9 mouse cellular contexts compared by ENCODE assay signal in the genomic region with DNA sequence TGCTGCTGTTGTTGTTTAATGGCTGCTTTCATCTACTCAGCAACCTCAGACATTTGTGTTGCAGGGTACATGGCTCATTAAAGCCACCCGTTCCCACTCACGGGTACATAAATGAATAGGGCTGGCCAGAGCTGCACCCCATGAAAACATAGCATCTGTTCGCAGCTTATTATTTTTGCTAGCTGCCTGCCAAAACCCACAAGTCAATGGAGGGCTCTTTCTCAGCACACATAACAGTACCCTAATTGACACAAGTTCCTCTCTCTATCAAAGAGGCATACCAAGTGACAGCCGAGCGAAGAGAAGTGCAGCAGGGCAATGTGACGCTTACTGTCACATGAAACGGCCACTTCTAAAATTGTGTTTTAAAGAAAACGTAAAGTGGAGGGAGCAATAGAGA. TPM values are rescaled to one million over a fixed set of nuclear protein-coding genes. Genes with fewer than 3 reads are reported as not detected.
DNase-seq lines count a peak whose midpoint lies in the region; ATAC-seq and TF ChIP-seq lines count a peak whose summit lies in the region.
"Had no signal": no experiment of that assay in that cellular context is flagged by ENCODE, and none has a peak within 500 bp of the region (broad histone marks: within the 10 kb centered on the region; RNA-seq: fewer than 3 reads in every experiment).

No protein-coding gene starts in this region.

- H3K27ac ChIP-seq in kidney, embryonic 15.5 days, result no peak overlapping the region
- H3K27ac ChIP-seq in brown adipose tissue, adult 24 weeks (replicated peaks; ENCODE audit: low read depth, low read length), result no peak overlapping the region; the same call in 1 of the 2 replicates
- H3K27ac ChIP-seq in embryonic facial prominence, embryonic 14.5 days (replicated peaks; ENCODE audit: low read depth, low read length), result peak overlapping the region; percentile 55; the same call in 1 of the 2 replicates
- H3K27ac ChIP-seq in liver, embryonic 14.5 days, result no peak overlapping the region

- peak overlapping the region; percentile 53 for H3K4me2 ChIP-seq in kidney, embryonic 15.5 days
- peak overlapping the region; percentile 52 for H3K4me2 ChIP-seq in embryonic facial prominence, embryonic 14.5 days (ENCODE audit: low read depth, low read length)
- H3K4me2 ChIP-seq in liver, embryonic 14.5 days (ENCODE audit: low read depth), result peak overlapping the region; percentile 41; the same call in 1 of the 2 replicates

- H3K27me3 ChIP-seq in kidney, embryonic 15.5 days, result peaks cover 18% of the 10 kb centered on the region; the same call in 1 of the 2 replicates
- 0 out of 2 replicates have a peak, but pooled peaks cover 8% of the 10 kb centered on the region for H3K27me3 ChIP-seq in embryonic facial prominence, embryonic 14.5 days (replicated peaks; ENCODE audit: control insufficient read depth, insufficient read depth, low read length)
- no peaks in the 10 kb centered on the region for H3K27me3 ChIP-seq in liver, embryonic 14.5 days (ENCODE audit: control insufficient read depth, insufficient read depth, low read length)

- DNase-seq in kidney, postnatal 10 days, result no peak
- peak; percentile 2 for DNase-seq in embryonic facial prominence, embryonic 14.5 days (ENCODE audit: low spot score)
- no peak for DNase-seq in liver, embryonic 14.5 days (ENCODE audit: low read depth in 3 of 3, low spot score in 3 of 3)
- no peak for DNase-seq in left cerebral cortex, postnatal 4 days
- DNase-seq in gastrocnemius, postnatal 14 days, result no peak

- ATAC-seq in kidney, embryonic 15.5 days (replicated peaks; ENCODE audit: low FRiP score), result no peak
- no peak for ATAC-seq in embryonic facial prominence, embryonic 14.5 days (ENCODE audit: low read depth)
- ATAC-seq in liver, embryonic 14.5 days (ENCODE audit: insufficient read depth), result no peak
- no peak for ATAC-seq in inflammation-experienced regulatory T-cells, adult 6 months
- ATAC-seq: Patski had no signal

- intact Hi-C loops in left cerebral cortex, postnatal 4 days (cut with DNase I), result no loop called here
- intact Hi-C loops in gastrocnemius, postnatal 14 days (cut with DNase I; ENCODE audit: low total_unique reads), result no loop called here

- no peak for TF ChIP-seq EP300 in liver, embryonic 14.5 days (IDR thresholded peaks at IDR 0.05; ENCODE audit: low read depth)

- no peaks in the 10 kb centered on the region for H3K36me3 ChIP-seq in kidney, embryonic 15.5 days
- no peaks in the 10 kb centered on the region for H3K36me3 ChIP-seq in embryonic facial prominence, embryonic 14.5 days (ENCODE audit: control insufficient read depth, insufficient read depth, low read length)
- H3K36me3 ChIP-seq in liver, embryonic 14.5 days (replicated peaks; ENCODE audit: control insufficient read depth, insufficient read depth, low read depth), result no peaks in the 10 kb centered on the region

- no peaks in the 10 kb centered on the region for H3K4me1 ChIP-seq in kidney, embryonic 15.5 days
- H3K4me1 ChIP-seq in brown adipose tissue, adult 24 weeks (ENCODE audit: control insufficient read depth, insufficient read depth, insufficient read length, low read length), result no peaks in the 10 kb centered on the region
- no peaks in the 10 kb centered on the region for H3K4me1 ChIP-seq in embryonic facial prominence, embryonic 14.5 days (ENCODE audit: control insufficient read depth, insufficient read depth, low read length)
- no peaks in the 10 kb centered on the region for H3K4me1 ChIP-seq in liver, embryonic 14.5 days (replicated peaks; ENCODE audit: control insufficient read depth in 2 of 2, insufficient read depth in 2 of 2, low read length in 1 of 2)

- H3K4me3 ChIP-seq in kidney, embryonic 15.5 days (replicated peaks), result peak overlapping the region; percentile 36
- 0 out of 2 replicates have a peak overlapping the region, but pooled peaks have one; percentile 61 for H3K4me3 ChIP-seq in brown adipose tissue, adult 24 weeks (ENCODE audit: insufficient read depth, low read depth, low read length)
- H3K4me3 ChIP-seq in embryonic facial prominence, embryonic 14.5 days (ENCODE audit: low read depth, low read length), result peak overlapping the region; percentile 36
- no peak overlapping the region for H3K4me3 ChIP-seq in liver, embryonic 14.5 days (ENCODE audit: insufficient read depth in 1 of 2, low read depth in 2 of 2, low read length in 2 of 2)

- H3K9ac ChIP-seq in kidney, embryonic 15.5 days, result no peak overlapping the region
- H3K9ac ChIP-seq in embryonic facial prominence, embryonic 14.5 days (ENCODE audit: low read depth, low read length), result peak overlapping the region; percentile 32
- H3K9ac ChIP-seq in liver, embryonic 14.5 days (replicated peaks), result no peak overlapping the region

- no peaks in the 10 kb centered on the region for H3K9me3 ChIP-seq in kidney, embryonic 15.5 days (replicated peaks)
- no peaks in the 10 kb centered on the region for H3K9me3 ChIP-seq in embryonic facial prominence, embryonic 14.5 days (ENCODE audit: control insufficient read depth, low read length)
- H3K9me3 ChIP-seq in liver, embryonic 14.5 days (ENCODE audit: control insufficient read depth, low read length), result no peaks in the 10 kb centered on the region

- 74% methylated on average over 8 of the region's 8 CpGs for WGBS in kidney, embryonic 15.5 days
- WGBS in embryonic facial prominence, embryonic 14.5 days, result 62% methylated on average over 8 of the region's 8 CpGs
- WGBS in liver, embryonic 14.5 days (ENCODE audit: insufficient replicate concordance), result 83% methylated on average over 8 of the region's 8 CpGs

- no peak for TF ChIP-seq CTCF in liver, embryonic 14.5 days (IDR thresholded peaks at IDR 0.05; ENCODE audit: low read depth)

RNA-seq across cellular contexts. Expression of a gene that starts 57.0 kb away (rescaled TPM):
- 64.1 and 70.4 TPM in 2 replicates for polyA plus RNA-seq in kidney, embryonic 15.5 days (2015; fragmentation: Nextera tagmentation; extraction: Ambion mirVana)
- polyA plus RNA-seq in brown adipose tissue, adult 24 weeks (2012; ENCODE audit: insufficient read depth, insufficient read length, missing spikeins), result 1.9 and 2.3 TPM in 2 replicates
- 53.1 and 64.4 TPM in 2 replicates for polyA plus RNA-seq in embryonic facial prominence, embryonic 14.5 days (2014; fragmentation: Nextera tagmentation; extraction: Ambion mirVana)
- polyA plus RNA-seq in liver, embryonic 14.5 days (2012; rRNA removed), result 9.1 and 12.4 TPM in 2 replicates
- 33.2 and 38.3 TPM in 2 replicates for polyA plus RNA-seq in liver, embryonic 14.5 days (2014; fragmentation: Nextera tagmentation; extraction: Ambion mirVana)
- 10 to 100 TPM; 16.2 to 35.5 (median 20.8) TPM for polyA plus RNA-seq in inflammation-experienced regulatory T-cells, adult 6 months (2017; shearing (Covaris generic))
- 10 to 100 TPM; 19.0 to 19.6 TPM for total RNA-seq in left cerebral cortex, postnatal 4 days (2021)
- 1 to 10 TPM; 4.3 to 5.2 TPM for total RNA-seq in gastrocnemius, postnatal 14 days (2021)

Comparison
In these comparisons a context has a peak if more than half of its experiments do, and no peak if none do; other contexts are left out.
1. H3K4me3 ChIP-seq: peak in kidney, embryonic 15.5 days (single experiment), brown adipose tissue, adult 24 weeks (single experiment) and embryonic facial prominence, embryonic 14.5 days (single experiment); none in liver, embryonic 14.5 days (0 of 2).
2. Peak in every context shown above with its lines, with median percentiles within 50 percentile points of each other: H3K4me2 ChIP-seq.